Mouse (Mus musculus): ENCODE results near the gene Gm884.

GRCm38 (mm10) chr11:103504497-103504896, 116.4 kb downstream of the Gm884 start, which contains the start of gene Lrrc37a:
- TF ChIP-seq TAL1 (IDR thresholded peaks at IDR 0.05; ENCODE audit: low read length) (no peak), GATA1 (IDR thresholded peaks at IDR 0.05; ENCODE audit: low read length) (no peak)
